Mouse (Mus musculus): ENCODE results near the gene Lce3e. TPM values are rescaled to one million over a fixed set of nuclear protein-coding genes. Genes with fewer than 3 reads are reported as not detected.
A peak's percentile ranks its signal among the peaks of the same experiment; 100 is the strongest.

Lce3e gene
- polyA plus RNA-seq (2015; fragmentation: Nextera tagmentation; extraction: Ambion mirVana): not detected in 2 replicates

DNA sequence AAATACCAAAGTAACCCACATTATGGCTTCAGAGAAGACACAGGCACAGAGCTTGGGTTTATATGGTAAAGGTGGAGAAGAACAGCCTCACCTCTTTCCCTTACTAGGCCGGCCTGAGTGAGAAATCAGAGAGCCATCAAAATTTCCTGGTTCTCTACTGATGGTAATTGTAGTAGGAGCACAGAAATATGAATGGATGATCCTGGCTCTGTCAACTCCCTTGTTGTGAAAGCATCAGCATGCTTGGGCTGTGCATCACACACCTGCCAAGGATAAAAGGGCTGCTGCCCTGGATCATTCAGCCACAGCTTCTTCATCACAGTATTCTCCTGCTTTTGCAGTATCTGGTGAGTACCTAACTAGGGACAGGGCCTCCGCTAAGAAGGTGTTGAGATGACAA, at the start of gene Lce3e:
Gene Lce3e, plus strand, starts transcription at position 301 of the 400 bp plus-strand sequence.
- no peak within 1 kb of the TSS for H3K9ac ChIP-seq (replicated peaks; ENCODE audit: low read depth)
- ATAC-seq: no peak
- no peaks in the 10 kb centered on the region for H3K27me3 ChIP-seq (replicated peaks; ENCODE audit: insufficient read depth, low read length)
- no peaks in the 10 kb centered on the region for H3K4me1 ChIP-seq (ENCODE audit: insufficient read depth, low read depth, low read length)
- 85% methylated on average over 2 of the region's 2 CpGs for WGBS
- H3K4me3 ChIP-seq (ENCODE audit: low read depth, low read length): no peak within 1 kb of the TSS
- TF ChIP-seq EP300 (IDR thresholded peaks at IDR 0.05) (no peak), CTCF (IDR thresholded peaks at IDR 0.05) (no peak)
- DNase-seq (ENCODE audit: low spot score): no peak
- no peak within 1 kb of the TSS for H3K4me2 ChIP-seq (replicated peaks; ENCODE audit: low read depth, low read length)
- no peak within 1 kb of the TSS for H3K27ac ChIP-seq (ENCODE audit: low read length)
- no peaks in the 10 kb centered on the region for H3K36me3 ChIP-seq (ENCODE audit: insufficient read depth, low read length)
- H3K9me3 ChIP-seq (ENCODE audit: low read length): no peaks in the 10 kb centered on the region

DNA sequence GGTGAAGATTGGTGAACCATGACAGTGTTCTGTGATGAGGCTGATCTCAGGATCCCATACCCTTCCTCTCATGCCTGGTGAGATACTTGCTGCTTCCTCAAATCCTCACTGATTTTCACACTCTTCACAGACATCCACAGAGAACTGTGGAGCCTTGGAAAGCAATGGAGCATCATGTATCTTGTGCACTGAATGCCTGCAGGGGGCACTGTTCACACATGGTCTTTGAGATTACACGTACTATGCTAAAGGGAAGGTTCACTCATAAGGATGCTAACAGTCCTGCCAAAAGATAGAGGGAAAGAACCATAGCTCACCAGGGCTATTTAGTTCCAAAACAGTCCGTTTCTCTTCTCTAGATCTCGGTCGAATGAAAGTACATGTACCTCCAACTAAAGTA, 46.5 kb upstream of the Lce3e start:
- no peak for ATAC-seq
- H3K27ac ChIP-seq (ENCODE audit: low read length): no peak overlapping the region
- no peaks in the 10 kb centered on the region for H3K9me3 ChIP-seq (ENCODE audit: low read length)
- 48% methylated on average over 4 of the region's 4 CpGs for WGBS
- no peak overlapping the region for H3K9ac ChIP-seq (replicated peaks; ENCODE audit: low read depth)
- H3K36me3 ChIP-seq (ENCODE audit: insufficient read depth, low read length): no peaks in the 10 kb centered on the region
- TF ChIP-seq EP300 (IDR thresholded peaks at IDR 0.05) (no peak), CTCF (IDR thresholded peaks at IDR 0.05) (peak; percentile 58)
- H3K4me3 ChIP-seq (ENCODE audit: low read depth, low read length): no peak overlapping the region
- no peak overlapping the region for H3K4me2 ChIP-seq (replicated peaks; ENCODE audit: low read depth, low read length)
- DNase-seq (ENCODE audit: low spot score): peak; percentile 7
- H3K4me1 ChIP-seq (ENCODE audit: insufficient read depth, low read depth, low read length): no peaks in the 10 kb centered on the region
- no peaks in the 10 kb centered on the region for H3K27me3 ChIP-seq (replicated peaks; ENCODE audit: insufficient read depth, low read length)

DNA sequence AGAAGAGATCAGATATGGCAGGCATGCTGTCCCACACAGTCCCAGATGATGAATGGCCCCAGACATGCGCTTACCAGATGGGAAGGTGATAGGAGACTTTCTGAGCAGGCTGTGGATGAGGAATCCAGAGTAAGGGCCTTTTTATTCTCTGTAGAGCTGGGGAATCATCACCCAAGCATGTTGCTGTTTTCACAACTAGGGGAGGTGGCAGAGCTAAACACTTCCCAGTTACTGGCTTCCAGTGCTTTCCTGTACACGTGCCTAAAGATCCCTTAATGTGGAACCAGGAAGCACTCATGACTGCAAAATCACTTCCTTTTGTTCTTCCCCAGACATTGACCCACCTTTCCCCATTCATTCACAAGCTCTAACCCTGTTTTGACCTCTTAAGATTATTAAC, 40.7 kb upstream of the Lce3e start, which contains the start of gene Lce3a:
Gene Lce3a, minus strand, starts transcription at position 101 of the 400 bp plus-strand sequence.
- Histone ChIP-seq H3K36me3 (ENCODE audit: insufficient read depth, low read length) (no peaks in the 10 kb centered on the region), H3K4me3 (ENCODE audit: low read depth, low read length) (no peak within 1 kb of the TSS), H3K9ac (replicated peaks; ENCODE audit: low read depth) (no peak within 1 kb of the TSS), H3K27ac (ENCODE audit: low read length) (no peak within 1 kb of the TSS), H3K4me2 (replicated peaks; ENCODE audit: low read depth, low read length) (no peak within 1 kb of the TSS), H3K27me3 (replicated peaks; ENCODE audit: insufficient read depth, low read length) (no peaks in the 10 kb centered on the region), H3K4me1 (ENCODE audit: insufficient read depth, low read depth, low read length) (no peaks in the 10 kb centered on the region), H3K9me3 (ENCODE audit: low read length) (no peaks in the 10 kb centered on the region)
- no peak for TF ChIP-seq EP300 (IDR thresholded peaks at IDR 0.05)
- no peak for TF ChIP-seq CTCF (IDR thresholded peaks at IDR 0.05)
- WGBS: 40% methylated on average over 2 of the region's 2 CpGs
- no peak for DNase-seq (ENCODE audit: low spot score)
- ATAC-seq: no peak

DNA sequence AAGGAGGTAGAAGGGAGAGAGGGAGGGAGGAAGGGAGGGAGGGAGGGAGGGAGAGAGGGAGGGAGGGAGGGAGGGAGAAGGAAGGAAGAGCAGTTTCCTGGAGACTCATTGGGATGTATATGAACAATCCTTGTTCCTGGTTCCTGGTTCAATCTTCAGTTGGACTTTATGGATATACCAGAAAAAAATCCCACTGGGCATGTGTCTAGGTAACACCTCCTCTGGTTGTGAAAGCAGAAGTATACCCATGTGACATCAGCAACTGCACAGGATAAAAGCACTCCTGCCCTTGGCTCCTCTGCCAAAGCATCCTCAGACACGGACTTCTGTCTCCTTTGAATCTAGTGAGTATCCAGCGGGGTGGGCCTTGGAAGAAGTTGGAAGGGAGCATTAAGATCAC, 34.2 kb upstream of the Lce3e start, which contains the start of gene Lce3b:
Gene Lce3b, plus strand, starts transcription at position 301 of the 400 bp plus-strand sequence.
- Histone ChIP-seq H3K4me1 (ENCODE audit: insufficient read depth, low read depth, low read length) (no peaks in the 10 kb centered on the region), H3K4me2 (replicated peaks; ENCODE audit: low read depth, low read length) (no peak within 1 kb of the TSS), H3K36me3 (ENCODE audit: insufficient read depth, low read length) (no peaks in the 10 kb centered on the region), H3K27ac (ENCODE audit: low read length) (no peak within 1 kb of the TSS), H3K9me3 (ENCODE audit: low read length) (no peaks in the 10 kb centered on the region), H3K9ac (replicated peaks; ENCODE audit: low read depth) (no peak within 1 kb of the TSS), H3K27me3 (replicated peaks; ENCODE audit: insufficient read depth, low read length) (no peaks in the 10 kb centered on the region), H3K4me3 (ENCODE audit: low read depth, low read length) (no peak within 1 kb of the TSS)
- ATAC-seq (no peak), DNase-seq (ENCODE audit: low spot score) (no peak)
- no peak for TF ChIP-seq CTCF (IDR thresholded peaks at IDR 0.05)
- TF ChIP-seq EP300 (IDR thresholded peaks at IDR 0.05): no peak
- WGBS: 43% methylated on average over 2 of the region's 2 CpGs

DNA sequence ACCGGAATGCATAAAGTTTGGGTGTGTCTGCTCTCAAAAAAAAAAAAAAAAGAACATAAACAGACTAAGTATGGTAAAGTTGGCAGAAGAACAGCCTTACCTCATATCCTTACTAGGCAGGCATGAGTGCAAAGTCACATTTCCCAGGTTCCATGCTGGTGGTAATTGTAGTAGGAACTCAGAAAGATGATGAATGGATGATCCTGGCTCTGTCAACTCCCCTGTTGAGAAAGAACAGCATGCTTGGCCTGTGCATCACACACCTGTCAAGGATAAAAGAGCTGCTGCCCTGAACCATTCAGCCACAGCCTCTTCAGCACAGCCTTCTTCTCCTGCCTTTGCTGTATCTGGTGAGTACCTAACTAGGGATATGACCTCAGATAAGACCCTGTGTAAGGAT, 22.7 kb upstream of the Lce3e start, which contains the start of gene Lce3c:
Gene Lce3c, plus strand, starts transcription at position 301 of the 400 bp plus-strand sequence.
- H3K36me3 ChIP-seq (ENCODE audit: insufficient read depth, low read length): no peaks in the 10 kb centered on the region
- no peaks in the 10 kb centered on the region for H3K4me1 ChIP-seq (ENCODE audit: insufficient read depth, low read depth, low read length)
- no peak within 1 kb of the TSS for H3K4me2 ChIP-seq (replicated peaks; ENCODE audit: low read depth, low read length)
- H3K27me3 ChIP-seq (replicated peaks; ENCODE audit: insufficient read depth, low read length): no peaks in the 10 kb centered on the region
- ATAC-seq (no peak), DNase-seq (ENCODE audit: low spot score) (no peak)
- 57% methylated on average over 1 of the region's 1 CpGs for WGBS
- H3K4me3 ChIP-seq (ENCODE audit: low read depth, low read length): no peak within 1 kb of the TSS
- TF ChIP-seq CTCF (IDR thresholded peaks at IDR 0.05): no peak
- TF ChIP-seq EP300 (IDR thresholded peaks at IDR 0.05): no peak
- H3K9ac ChIP-seq (replicated peaks; ENCODE audit: low read depth): no peak within 1 kb of the TSS
- no peaks in the 10 kb centered on the region for H3K9me3 ChIP-seq (ENCODE audit: low read length)
- H3K27ac ChIP-seq (ENCODE audit: low read length): no peak within 1 kb of the TSS

DNA sequence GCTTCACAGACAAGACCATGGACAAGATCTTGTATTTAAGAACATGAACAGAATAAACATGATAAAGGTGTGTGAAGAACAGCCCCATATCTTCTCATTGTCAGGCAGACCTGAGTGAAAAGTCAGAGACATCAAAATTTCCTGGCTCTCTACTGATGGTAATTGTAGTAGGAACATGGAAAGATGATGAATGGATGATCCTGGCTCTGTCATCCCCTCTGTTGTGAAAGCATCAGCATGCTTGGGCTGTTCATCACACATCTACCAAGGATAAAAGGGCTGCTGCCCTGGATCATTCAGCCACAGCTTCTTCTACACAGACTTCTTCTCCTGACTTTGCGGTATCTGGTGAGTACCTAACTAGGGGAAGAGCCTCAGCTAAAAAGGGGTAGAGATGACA, 9.8 kb upstream of the Lce3e start, which contains the start of gene Lce3d:
Gene Lce3d, plus strand, starts transcription at position 301 of the 400 bp plus-strand sequence.
- DNase-seq (ENCODE audit: low spot score) (no peak), ATAC-seq (no peak)
- Histone ChIP-seq H3K9me3 (ENCODE audit: low read length) (no peaks in the 10 kb centered on the region), H3K4me3 (ENCODE audit: low read depth, low read length) (no peak within 1 kb of the TSS), H3K36me3 (ENCODE audit: insufficient read depth, low read length) (no peaks in the 10 kb centered on the region), H3K4me2 (replicated peaks; ENCODE audit: low read depth, low read length) (no peak within 1 kb of the TSS), H3K9ac (replicated peaks; ENCODE audit: low read depth) (no peak within 1 kb of the TSS), H3K4me1 (ENCODE audit: insufficient read depth, low read depth, low read length) (no peaks in the 10 kb centered on the region), H3K27ac (ENCODE audit: low read length) (no peak within 1 kb of the TSS), H3K27me3 (replicated peaks; ENCODE audit: insufficient read depth, low read length) (no peaks in the 10 kb centered on the region)
- 100% methylated on average over 1 of the region's 1 CpGs for WGBS
- TF ChIP-seq CTCF (IDR thresholded peaks at IDR 0.05): no peak
- no peak for TF ChIP-seq EP300 (IDR thresholded peaks at IDR 0.05)

DNA sequence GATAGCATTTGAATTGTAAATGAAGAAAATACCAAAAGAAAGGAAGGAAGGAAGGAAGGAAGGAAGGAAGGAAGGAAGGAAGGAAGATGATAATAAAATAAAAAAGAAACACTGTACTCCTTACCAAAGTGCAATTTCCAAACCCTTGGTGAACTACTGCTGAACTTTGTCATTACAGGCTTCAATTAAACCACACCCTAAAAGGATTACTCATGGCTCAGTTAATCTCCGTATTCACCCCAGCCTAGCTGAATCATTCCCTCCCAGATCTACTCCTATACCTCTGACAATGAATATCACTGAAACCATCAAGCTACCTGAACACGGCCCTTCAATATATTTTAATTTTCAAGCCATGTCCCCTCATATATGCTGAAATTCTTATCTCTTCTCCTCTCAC, 11.6 kb downstream of the Lce3e start:
- Histone ChIP-seq H3K27ac (ENCODE audit: low read length) (no peak overlapping the region), H3K36me3 (ENCODE audit: insufficient read depth, low read length) (no peaks in the 10 kb centered on the region)
- no peak for ATAC-seq

More for the DNA sequence above, 11.6 kb downstream of the Lce3e start:
- Histone ChIP-seq H3K4me2 (replicated peaks; ENCODE audit: low read depth, low read length) (no peak overlapping the region), H3K9ac (replicated peaks; ENCODE audit: low read depth) (no peak overlapping the region), H3K4me1 (ENCODE audit: insufficient read depth, low read depth, low read length) (no peaks in the 10 kb centered on the region), H3K27me3 (replicated peaks; ENCODE audit: insufficient read depth, low read length) (no peaks in the 10 kb centered on the region), H3K4me3 (ENCODE audit: low read depth, low read length) (no peak overlapping the region), H3K9me3 (ENCODE audit: low read length) (no peaks in the 10 kb centered on the region)
- DNase-seq (ENCODE audit: low spot score): no peak
- TF ChIP-seq EP300 (IDR thresholded peaks at IDR 0.05) (no peak), CTCF (IDR thresholded peaks at IDR 0.05) (no peak)
- 56% methylated on average over 2 of the region's 2 CpGs for WGBS
